Mouse (Mus musculus): ENCODE measurements around the gene Klf6. TPM values are rescaled to one million over a fixed set of nuclear protein-coding genes. Genes with fewer than 3 reads are reported as not detected.

The Klf6 gene
- total and polyA plus RNA-seq, 3 experiments = 6.6 to 21.0 (median 15.8) TPM

DNA sequence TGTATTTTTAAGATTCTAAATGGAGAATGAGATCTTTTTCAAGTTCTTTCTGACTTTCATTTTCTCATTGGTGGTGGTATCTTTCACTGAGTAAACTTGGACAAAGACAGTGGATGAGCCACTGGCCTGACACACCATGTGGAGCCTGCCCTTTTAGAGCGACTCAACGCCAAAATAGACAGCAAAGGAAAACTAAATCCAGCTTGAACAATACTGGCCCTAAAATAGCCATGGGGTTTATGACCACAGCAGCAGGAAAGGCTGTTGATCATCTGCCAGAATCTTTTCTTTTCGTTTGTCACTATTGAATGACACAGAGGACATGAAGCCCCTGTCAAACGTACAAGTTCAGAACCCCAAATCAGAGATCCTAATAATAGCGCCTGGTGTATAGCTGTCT lies 18.4 kb upstream of the Klf6 start:
- Histone ChIP-seq H3K4me1 (ENCODE audit: control insufficient read depth in 1 of 2, insufficient read depth in 2 of 2) (peaks cover 8 to 26% of the 10 kb centered on the region in 2 experiments; a peak in 3 of 4 replicates), H3K36me3 (replicated peaks in 1 of 2; ENCODE audit: control insufficient read depth in 1 of 2, insufficient read depth in 1 of 2, low read length in 1 of 2) (no peaks in the 10 kb centered on the region), H3K27me3 (replicated peaks) (no peaks in the 10 kb centered on the region), H3K9me3 (replicated peaks; ENCODE audit: low read length) (no peaks in the 10 kb centered on the region), H3K27ac (ENCODE audit: insufficient read depth, low read depth) (no peak overlapping the region), H3K79me2 (replicated peaks; ENCODE audit: control insufficient read depth, extremely low read depth, insufficient read depth, poor library complexity, severe bottlenecking) (no peaks in the 10 kb centered on the region), H3K9ac (ENCODE audit: insufficient read depth, low read depth) (no peak overlapping the region), H3K4me3 (replicated peaks in 1 of 3; ENCODE audit: low read depth in 2 of 3, low read length in 2 of 3, poor library complexity in 1 of 3) (no peak overlapping the region), H3K4me2 (ENCODE audit: insufficient read depth, low read depth, poor library complexity, severe bottlenecking) (0 out of 2 replicates have a peak overlapping the region, but pooled peaks have one; percentile 9)
- dilution Hi-C loops (cut with MboI; ENCODE audit: extremely low pct_ligation_motif_present, extremely low pct_unique_long_range_greater_than_20kb, low sequenced_read_pairs) (no loop called here), in situ Hi-C loops (cut with MboI; ENCODE audit: low pct_ligation_motif_present, low pct_unique_long_range_greater_than_20kb, low sequenced_read_pairs) (loop anchor here (10.0 kb wide), 1 partner anchor 58 kb away; no protein-coding TSS in a partner anchor)
- TF ChIP-seq MYC (IDR thresholded peaks at IDR 0.05; ENCODE audit: low read depth, low read length) (no peak), NELFE (IDR thresholded peaks at IDR 0.05; ENCODE audit: low read depth, low read length) (no peak), TCF12 (IDR thresholded peaks at IDR 0.05; ENCODE audit: low read depth, low read length) (no peak), GABPA (IDR thresholded peaks at IDR 0.05; ENCODE audit: insufficient replicate concordance, low read depth, low read length) (no peak), SIN3A (IDR thresholded peaks at IDR 0.05; ENCODE audit: low read length) (no peak), ETS1 (conservative IDR thresholded peaks at IDR 0.05; ENCODE audit: low read depth, low read length) (no peak), USF1 (IDR thresholded peaks at IDR 0.05; ENCODE audit: low read depth, low read length) (no peak), PAX5 (IDR thresholded peaks at IDR 0.05; ENCODE audit: low read length) (no peak), MAFK (IDR thresholded peaks at IDR 0.05; ENCODE audit: insufficient replicate concordance, low read length) (no peak), JUN (IDR thresholded peaks at IDR 0.05; ENCODE audit: insufficient read depth, low read depth, low read length) (no peak), USF2 (conservative IDR thresholded peaks at IDR 0.05; ENCODE audit: low read depth, low read length) (no peak), TBP (conservative IDR thresholded peaks at IDR 0.05; ENCODE audit: low read depth, low read length) (no peak), RAD21 (IDR thresholded peaks at IDR 0.05; ENCODE audit: low read depth, low read length) (no peak), ZMIZ1 (IDR thresholded peaks at IDR 0.05; ENCODE audit: low read depth, low read length) (no peak), CHD2 (IDR thresholded peaks at IDR 0.05; ENCODE audit: low read length) (no peak), POLR2AphosphoS2 (IDR thresholded peaks at IDR 0.05; ENCODE audit: low read depth, low read length) (no peak), POLR2A (IDR thresholded peaks at IDR 0.05; ENCODE audit: low read depth, low read length) (no peak), JUND (conservative IDR thresholded peaks at IDR 0.05; ENCODE audit: low read depth, low read length) (no peak)
- DNase-seq (ENCODE audit: extremely low read depth) = no peak

DNA sequence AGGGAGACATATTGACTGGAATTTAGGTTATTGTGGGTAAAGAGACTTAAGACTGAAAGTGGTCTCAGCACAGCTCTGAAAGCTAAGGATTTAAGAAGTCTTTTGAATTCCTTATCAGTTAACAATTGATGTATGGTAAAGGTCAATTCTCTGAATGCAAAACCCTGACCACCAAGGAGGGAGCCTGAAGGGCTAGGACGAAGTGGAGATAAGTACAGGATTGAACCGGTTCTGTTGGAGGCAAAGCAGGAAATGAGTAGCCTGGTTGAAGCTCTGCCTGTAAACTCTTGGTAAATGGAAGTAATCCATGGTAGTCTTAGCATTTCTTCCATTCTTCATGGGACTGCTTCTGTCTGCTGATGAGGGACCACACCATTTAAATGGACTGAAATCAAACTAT lies 17.5 kb upstream of the Klf6 start:
- no peaks in the 10 kb centered on the region for H3K79me2 ChIP-seq (replicated peaks; ENCODE audit: control insufficient read depth, extremely low read depth, insufficient read depth, poor library complexity, severe bottlenecking)
- DNase-seq (ENCODE audit: extremely low read depth) = no peak
- dilution Hi-C loops (cut with MboI; ENCODE audit: extremely low pct_ligation_motif_present, extremely low pct_unique_long_range_greater_than_20kb, low sequenced_read_pairs) (no loop called here), in situ Hi-C loops (cut with MboI; ENCODE audit: low pct_ligation_motif_present, low pct_unique_long_range_greater_than_20kb, low sequenced_read_pairs) (loop anchor here (10.0 kb wide), 1 partner anchor 59 kb away; no protein-coding TSS in a partner anchor)
- TF ChIP-seq JUN (IDR thresholded peaks at IDR 0.05; ENCODE audit: insufficient read depth, low read depth, low read length) (no peak), EP300 (IDR thresholded peaks at IDR 0.05; ENCODE audit: low read length) (no peak), JUND (conservative IDR thresholded peaks at IDR 0.05; ENCODE audit: low read depth, low read length) (no peak), CHD1 (IDR thresholded peaks at IDR 0.05; ENCODE audit: low read depth, low read length) (no peak), MAZ (IDR thresholded peaks at IDR 0.05; ENCODE audit: low read depth, low read length) (no peak), MAFK (IDR thresholded peaks at IDR 0.05; ENCODE audit: insufficient replicate concordance, low read length) (no peak), ZMIZ1 (IDR thresholded peaks at IDR 0.05; ENCODE audit: low read depth, low read length) (no peak)
- no peak overlapping the region for H3K4me3 ChIP-seq (replicated peaks in 1 of 3; ENCODE audit: low read depth in 2 of 3, low read length in 2 of 3, poor library complexity in 1 of 3)
- H3K27me3 ChIP-seq (replicated peaks) = no peaks in the 10 kb centered on the region
- peaks cover 8 to 26% of the 10 kb centered on the region in 2 experiments; a peak in 3 of 4 replicates for H3K4me1 ChIP-seq (ENCODE audit: control insufficient read depth in 1 of 2, insufficient read depth in 2 of 2)
- H3K9me3 ChIP-seq (replicated peaks; ENCODE audit: low read length) = no peaks in the 10 kb centered on the region
- H3K36me3 ChIP-seq (replicated peaks in 1 of 2; ENCODE audit: control insufficient read depth in 1 of 2, insufficient read depth in 1 of 2, low read length in 1 of 2) = no peaks in the 10 kb centered on the region
- H3K4me2 ChIP-seq (ENCODE audit: insufficient read depth, low read depth, poor library complexity, severe bottlenecking) = no peak overlapping the region
- no peak overlapping the region for H3K9ac ChIP-seq (ENCODE audit: insufficient read depth, low read depth)
- no peak overlapping the region for H3K27ac ChIP-seq (ENCODE audit: insufficient read depth, low read depth)
